Mouse (Mus musculus) frontal cortex, adult 2 months (tissue): Measurements from ENCODE around the gene Nnmt. TPM values are rescaled to one million over a fixed set of nuclear protein-coding genes. Genes with fewer than 3 reads are reported as not detected.

Experiments used
- DNase-seq, 2 experiments: peaks; one replicate each; pipeline ENCODE4 v3.0.0; 2022; ENCODE audit warnings: low spot score in 1 of 2; ENCODE audit errors: extremely low spot score in 1 of 2
- polyA plus RNA-seq: library from polyadenylated mRNA; depleted of rRNA; stranded (reverse); fragments of >200 nt; gene quantifications from 2 replicates; pipeline ENCODE4 v1.2.3, GENCODE M21; 2012

The Nnmt gene
- polyA plus RNA-seq, 1 experiment, result 1.1 TPM

DNA sequence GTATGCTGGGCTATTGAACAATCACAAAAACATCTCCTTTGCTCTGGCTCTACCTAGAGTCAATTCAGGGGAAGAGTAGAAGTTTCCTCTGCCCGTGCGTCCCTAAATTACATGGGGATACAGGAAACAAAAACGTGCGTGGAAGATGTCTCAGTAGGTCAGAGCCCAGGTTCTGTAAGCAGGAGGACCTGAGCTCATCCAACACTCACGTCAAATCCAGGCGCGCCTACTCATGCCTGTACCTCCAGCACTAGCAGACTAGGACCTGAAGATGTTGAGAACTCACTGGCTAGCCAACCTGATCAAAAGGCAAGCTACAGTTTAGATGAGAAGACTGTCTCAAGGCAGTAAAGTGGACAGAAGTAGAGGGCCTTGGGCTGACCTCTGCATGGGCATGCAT is 32.2 kb upstream of the Nnmt start:
- DNase-seq, result no peak

DNA sequence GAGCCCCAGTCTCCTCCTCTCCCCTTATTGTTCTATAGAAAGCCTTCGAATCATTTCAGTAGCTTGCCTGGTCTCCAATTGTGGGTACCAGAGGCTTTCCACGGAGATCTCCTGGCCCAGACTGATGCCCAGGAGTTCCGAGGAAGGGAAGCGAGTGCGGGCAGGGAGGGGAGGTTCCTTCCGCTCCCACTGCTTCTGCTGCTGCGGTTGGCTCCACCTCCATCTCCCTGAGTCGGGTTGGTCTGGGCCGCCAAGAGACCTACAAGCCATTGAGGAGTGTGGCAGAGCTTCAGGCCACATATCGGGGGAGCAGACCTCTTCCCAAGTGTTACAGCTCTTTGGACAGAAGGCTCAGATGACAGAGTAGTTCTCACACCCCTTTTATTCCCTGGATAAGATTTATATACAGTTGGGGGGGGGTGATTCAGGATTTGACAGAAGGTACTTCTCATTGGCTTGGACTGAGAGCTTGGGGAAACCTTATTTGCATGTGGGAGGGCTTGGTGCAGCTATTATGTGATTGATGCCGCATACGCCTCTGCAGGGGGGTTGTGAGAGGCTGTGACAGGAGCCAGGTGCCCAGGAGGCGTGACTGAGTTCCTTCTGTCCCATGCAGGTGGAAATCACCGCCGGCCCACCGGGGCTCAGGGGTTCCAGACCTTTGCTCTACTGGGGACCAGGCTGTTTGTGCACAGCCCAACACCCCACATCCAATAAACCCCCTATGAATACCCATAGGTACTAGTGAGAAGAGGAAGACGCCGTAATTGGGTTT is 30.8 kb upstream of the Nnmt start:
- DNase-seq, result no peak

DNA sequence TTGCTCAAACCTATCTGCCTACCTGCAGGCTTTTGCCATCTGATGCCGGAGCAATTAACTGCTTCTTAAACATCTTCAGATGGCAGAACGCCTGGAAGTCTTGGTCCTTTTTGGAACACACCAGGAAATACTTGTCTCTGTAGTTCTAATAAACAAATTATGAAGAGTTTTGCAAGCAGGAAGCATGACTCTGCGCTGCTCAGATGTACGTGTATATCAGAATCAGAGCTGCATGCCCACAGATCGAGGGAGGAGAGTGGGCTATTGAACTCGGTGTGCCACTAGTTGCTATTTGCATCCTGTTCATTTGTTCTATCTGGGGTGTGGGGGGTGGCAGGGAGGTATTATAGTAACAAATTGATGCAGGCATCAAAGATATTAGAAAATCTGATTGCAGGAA is 28.2 kb upstream of the Nnmt start:
- no peak for DNase-seq

DNA sequence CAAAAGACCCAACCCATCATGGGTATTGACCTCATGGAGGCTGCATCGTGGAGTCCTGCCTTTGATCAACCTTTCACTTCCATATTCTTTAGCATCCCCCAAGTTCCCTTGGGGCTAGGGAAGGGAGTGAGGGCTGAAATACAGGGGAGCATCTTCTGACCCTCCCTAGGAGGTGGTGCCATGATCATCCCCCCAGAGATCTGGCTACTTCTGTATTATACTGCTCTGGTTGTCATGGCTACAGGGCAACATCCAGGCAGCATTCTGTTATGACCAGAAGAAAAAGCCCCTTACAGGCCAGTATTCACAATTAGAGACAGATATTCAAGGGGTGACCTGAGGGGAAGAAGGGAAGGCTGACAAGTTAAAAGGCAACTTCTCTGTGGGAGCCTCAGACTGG is 14.3 kb upstream of the Nnmt start:
- no peak for DNase-seq

DNA sequence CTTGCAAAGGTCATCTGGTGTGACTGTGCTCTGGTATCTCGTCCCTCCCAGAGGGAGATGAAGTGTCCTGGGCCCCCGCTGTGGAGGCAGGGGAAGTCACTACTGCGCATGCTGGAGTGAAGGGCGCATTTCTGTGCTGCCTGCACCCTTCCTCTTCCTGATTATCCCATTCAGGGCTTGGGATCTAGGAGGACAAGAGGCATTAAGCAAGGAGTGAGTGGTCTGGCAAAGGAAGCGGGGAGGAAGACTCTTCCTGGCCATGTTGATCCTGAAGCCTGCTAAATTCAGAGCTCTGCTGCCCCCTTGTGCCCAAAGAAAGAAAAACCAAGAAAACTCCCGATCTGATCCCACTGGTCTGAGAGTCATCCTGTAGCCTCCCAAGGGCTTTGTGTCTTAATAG is 13.6 kb upstream of the Nnmt start:
- DNase-seq, result peak; percentile 16 to 83

DNA sequence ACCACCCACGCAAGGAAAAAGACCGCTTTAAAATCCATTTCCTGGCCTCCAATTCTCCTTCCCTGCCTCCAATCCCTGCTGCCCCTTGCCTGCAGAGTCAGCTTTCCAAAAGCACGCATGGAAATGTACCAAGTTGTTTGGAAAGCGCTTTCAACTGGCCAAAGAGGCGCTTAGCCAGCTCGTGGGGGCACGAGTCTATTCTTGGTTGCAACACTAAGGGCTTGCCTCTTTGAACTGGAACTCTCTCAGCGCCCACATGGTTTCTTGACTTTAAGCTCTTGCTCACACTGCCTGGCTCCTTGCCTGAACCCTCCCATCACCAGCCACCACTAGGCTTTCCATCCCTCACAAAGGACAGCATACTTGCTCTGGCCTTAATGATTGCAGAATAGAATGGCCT is 13.2 kb upstream of the Nnmt start:
- DNase-seq, result peak in 1 of 2 experiments; percentile 4

DNA sequence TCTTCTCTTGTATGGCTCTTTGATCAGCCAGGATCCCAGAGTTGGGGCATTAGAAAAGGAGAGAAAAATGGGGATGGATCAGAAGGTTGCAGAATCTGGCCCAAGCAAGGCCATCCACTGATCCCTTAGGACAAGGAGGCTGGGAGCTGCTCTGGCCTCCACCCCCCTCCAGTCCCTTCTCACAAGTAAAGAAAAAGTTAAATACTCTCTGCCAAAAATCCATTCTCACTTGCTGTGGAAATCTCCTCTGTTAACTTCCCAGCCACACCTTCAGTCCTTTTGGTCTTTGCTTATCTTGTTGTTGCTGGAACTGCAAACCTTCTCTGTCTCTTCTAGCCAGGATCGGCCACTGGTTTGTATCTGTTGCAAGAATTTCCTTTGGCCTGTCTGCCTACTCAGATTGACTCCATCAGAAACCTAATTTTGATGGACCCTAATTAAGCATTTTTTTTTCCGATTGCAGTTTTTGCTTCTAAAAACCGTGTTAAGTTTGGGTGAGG is 12.6 kb upstream of the Nnmt start:
- no peak for DNase-seq

DNA sequence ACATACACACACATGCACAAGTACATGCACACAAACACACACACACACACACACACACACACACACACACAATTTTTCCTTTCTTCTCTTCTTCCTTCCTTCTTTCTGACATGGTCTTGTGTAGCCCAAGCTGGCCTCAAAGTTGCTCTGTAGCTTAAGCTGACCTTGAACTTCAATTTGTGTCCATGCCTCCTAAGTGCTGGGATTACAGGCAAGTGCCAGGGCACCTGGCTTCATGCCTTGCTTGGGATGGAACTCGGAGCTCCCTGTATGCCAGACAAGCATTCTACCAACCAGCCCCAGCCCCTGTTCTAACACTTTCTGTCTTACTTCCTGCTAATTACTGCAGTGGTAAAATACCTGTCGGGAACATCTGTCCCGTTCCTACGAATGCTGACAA is 8.3 kb upstream of the Nnmt start:
- no peak for DNase-seq

DNA sequence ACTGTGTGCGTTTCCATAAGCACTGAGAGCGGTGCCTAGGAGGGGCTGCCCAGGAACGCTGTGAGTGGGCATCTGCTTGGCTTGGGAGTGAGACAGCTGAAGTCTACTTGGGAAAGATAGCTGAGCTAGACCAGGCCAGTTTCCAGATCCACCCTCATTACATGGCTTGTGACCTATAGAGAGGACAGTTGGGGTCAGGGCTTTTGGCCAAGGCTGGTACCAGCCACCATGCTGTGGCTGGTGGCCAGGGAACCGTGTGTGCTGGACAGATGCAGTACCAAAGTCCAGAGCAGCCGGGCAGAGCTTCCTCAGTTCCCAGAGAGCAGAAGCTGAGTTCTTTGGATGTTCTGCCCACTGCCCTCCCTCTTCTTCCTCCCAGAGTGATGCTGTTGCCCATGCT is 7.6 kb upstream of the Nnmt start:
- DNase-seq, result no peak

DNA sequence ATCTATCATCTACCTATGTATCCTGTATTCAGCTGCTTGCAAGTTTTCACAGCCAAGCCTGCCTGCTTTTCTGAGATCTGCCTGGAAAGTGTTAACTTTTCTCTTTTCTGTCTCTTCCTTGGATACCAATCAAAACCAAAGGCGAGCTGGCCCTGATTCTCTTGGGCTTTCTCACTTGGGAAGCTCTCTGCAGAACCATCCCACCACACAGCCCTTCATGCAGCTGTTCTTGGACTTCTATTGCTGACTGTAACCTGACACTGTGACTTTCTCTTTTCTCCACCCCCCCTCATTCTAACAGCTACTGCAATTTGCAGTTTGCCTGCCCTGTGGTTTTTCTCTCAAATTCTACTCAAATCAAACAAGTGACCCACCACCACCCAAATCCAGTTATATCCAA is 6.1 kb upstream of the Nnmt start:
- DNase-seq, result no peak

DNA sequence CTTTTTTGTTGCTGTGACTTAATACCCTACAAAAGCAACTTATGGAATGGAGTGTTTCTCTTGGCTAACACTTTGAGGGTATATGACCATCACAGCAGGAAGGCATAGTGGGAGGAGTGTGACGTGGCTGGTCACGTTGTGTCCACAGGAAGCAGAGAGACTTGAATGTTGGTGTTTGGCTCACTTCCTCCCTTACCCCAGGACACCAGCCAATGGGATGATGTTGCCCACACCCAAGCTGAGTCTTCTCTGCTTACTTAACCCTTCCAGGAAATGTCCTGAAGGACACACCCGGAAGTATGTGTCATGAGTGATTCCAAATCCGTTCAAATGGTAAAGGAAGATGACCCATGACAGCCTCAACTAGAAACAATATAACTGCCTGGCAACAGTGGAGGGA is 4.8 kb upstream of the Nnmt start:
- DNase-seq, result no peak

DNA sequence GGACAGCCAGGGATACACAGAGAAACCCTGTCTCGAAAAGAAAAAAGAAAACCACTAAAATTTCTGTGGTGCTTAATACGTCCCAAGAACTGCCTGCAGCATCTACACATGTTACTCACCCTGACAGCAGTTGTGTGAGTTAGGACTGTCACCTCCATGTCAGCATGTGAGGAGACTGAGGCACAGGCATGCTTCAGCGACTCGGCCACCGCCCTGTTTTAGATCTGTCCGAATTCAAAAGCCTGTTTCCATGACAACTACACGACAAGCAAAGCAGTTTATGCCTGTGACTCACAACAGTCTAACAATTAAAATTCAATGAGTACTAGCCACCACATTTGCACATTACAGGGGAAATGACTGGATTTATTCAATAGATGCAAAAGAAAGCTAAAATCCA is 2.5 kb upstream of the Nnmt start:
- no peak for DNase-seq

DNA sequence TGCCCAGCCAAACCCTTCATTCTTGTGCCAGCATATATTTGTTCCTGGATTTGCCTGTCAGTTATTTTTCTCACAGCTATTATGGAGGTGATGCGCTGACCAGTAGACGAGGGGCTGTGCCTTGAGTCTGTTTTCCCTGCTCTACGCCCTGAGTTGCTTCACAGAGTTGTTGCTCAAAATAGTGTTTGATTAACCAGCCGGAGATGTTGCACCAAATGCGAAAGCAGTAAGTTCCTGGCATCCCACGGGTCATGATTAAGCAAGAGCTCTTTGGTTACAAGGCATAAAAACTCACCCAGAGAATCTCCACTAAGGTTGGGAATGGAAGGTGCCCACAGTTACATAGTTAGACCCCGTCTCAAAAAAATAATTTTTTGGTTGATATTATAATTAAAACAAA is 1.2 kb upstream of the Nnmt start:
- DNase-seq, result no peak

DNA sequence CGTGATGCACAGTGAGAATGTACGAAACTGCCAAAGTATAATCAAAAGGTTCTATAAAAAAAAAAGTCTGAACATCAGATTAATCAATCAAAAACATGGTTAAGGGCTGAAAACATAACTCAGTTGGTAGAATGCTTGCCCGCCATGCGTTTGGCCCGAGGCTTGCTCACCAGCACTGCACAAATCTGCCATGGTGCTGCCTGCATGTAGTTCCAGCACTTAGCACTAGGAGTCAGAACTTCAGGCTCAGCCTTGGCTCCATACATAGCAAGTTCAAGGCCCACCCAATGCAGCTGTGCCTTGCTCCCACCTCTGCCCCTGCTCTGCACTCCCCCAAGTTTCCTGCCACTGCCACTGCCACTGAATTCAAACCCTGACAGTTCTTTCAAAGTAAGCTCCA is 744 bp upstream of the Nnmt start:
- DNase-seq, result no peak

DNA sequence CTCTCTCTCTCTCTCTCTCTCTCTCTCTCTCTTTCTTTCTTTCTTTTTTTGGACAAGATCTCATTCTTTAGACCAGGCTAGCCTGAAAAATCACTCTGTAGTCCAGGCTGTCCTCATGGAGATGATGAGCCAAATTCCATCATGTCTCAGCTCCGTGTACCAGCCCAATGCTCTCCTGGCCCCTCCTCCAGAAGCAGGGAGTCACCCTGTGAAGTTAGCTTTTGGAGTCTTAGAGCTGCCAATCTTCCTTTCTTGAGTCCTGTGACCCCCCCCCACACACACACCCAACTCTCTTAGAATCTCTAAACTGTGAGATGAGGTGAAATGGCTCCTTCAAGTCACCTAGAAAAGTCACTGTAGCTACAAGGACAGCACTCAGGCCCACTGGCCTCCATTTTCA is 727 bp downstream of the Nnmt start:
- DNase-seq, result no peak

DNA sequence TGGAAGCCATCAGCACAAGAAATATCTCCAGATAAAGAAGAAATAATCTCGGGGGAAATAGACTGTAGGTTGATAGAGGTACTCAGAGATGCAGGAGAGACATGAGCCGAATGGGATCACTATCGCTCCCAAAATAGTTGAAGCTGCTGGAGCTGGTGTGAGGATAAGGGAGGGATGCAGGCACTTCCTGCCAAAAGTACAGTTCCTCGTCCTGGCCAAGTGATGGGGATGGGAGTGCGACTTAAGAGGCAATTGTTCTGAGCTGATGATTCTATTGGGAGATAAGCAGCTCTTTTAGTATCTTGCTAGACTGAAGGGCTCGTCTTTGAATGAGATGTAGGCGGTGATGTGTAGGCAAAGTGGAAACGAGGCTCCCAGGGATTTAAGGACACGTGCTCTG is 4.1 kb downstream of the Nnmt start:
- DNase-seq, result peak in 1 of 2 experiments; percentile 13

DNA sequence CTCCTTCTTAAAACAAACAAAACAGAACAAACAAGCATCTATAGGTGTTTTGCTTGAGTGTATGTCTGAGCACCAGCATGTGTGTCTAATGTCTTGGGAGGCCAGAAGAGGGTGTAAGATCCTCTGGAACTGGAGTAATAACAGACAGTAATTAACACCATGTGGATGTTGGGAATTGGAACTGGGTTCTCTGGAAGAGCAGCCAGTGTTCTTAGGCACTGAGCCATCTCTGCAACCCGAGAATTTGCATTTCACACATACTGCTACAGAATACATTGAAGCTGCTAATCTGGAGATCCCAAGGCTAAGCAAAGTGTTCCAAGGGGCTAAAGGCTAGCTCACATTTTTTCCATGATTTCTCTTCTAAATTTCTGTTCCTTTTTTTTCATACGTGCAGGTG is 4.9 kb downstream of the Nnmt start:
- peak in 1 of 2 experiments; percentile 19 for DNase-seq

DNA sequence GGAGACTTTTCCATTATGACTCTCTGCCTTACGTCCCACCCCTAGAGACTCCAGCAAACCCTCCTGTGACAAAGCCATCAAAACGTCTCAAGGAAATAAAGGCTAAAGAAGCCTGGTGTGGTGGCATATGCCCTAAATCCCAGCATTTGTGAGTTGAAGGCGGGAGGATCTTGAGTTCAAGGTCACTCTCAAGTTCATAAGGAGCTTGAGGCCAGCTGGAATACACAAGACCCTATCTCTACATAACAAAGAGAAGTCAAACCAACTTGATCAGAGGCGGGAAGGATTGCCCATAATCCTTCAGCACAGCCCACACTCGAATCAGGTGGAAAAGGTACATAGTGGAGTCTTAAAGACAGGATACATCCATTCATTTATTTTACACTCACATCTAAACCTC is 7.5 kb downstream of the Nnmt start:
- no peak for DNase-seq

DNA sequence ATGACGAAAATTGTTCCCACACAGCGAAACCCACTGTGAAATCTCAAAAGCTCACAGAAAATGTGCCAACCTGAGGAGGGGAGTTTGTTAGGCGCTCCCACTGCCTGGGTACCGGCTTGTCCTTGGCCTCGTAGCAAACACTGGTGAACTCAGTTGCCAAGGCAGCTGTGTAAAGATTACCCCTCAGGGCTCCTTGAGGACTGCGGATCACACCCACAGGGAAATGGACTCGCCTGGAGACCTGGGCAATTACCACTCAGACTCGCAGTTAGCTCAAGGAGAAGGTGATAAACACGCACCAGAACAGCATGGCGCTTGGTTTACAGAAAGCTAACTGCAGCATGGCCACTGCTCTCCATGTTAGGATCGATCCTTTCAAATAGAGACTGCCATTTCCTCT is 8.0 kb downstream of the Nnmt start:
- no peak for DNase-seq

DNA sequence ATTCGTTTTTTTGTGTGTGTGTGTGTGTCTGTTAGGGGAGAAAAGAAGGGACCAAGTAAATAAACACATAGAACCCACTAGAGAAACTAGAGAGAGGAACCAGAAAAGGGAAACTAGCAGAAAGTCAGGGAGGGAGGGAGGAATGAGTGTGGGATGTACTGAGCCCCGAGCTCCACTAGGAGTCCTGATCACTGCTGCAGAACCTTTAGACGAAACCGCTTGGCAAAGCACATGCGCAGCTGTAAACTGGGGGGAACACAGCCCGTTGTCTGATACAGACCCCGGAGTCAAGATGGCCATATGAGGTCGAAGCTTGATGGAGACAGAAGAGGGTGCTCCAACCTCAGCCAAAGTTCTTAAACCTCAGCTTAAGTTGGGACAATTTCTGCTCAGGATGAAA is 11.0 kb downstream of the Nnmt start:
- DNase-seq, result no peak

DNA sequence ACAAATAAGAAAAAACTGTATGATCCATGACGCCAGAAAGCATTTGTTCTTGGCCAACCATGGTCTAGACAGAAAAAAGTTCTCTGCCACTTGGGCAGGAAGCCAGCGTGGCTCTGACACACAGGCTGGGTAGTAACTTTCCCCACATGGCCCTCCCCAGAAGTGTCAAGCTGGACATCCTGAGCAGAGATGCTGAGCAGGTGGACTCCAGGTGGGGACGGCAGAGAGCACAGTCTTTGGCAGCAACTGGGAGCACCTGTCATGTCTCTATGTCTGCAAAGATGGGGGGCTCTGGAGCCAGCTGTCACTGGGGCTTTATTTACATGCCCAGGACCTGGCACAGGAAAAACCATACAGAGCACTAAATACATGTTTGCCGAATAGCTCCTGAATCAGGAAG is 14.3 kb downstream of the Nnmt start:
- no peak for DNase-seq

DNA sequence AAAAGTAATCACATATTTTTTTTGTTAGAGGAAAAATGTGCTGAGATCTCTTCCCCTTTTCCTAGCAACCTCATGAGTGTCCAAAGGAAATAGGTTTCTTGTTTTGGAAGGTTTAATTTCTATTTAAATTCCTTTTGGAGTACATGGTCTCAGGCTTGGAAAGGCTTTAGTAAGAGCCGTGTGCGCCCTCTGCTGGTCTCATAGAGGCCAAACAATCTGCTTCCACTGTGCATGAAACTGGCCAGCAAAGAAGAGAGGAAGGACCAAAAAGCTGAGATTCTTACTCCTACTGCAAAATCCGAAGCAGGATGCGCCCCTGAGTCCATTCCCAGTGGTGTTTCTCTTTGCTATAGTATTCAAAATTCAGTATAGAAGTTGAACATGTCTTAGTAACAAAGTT is 18.6 kb downstream of the Nnmt start:
- peak; percentile 37 to 77 for DNase-seq

DNA sequence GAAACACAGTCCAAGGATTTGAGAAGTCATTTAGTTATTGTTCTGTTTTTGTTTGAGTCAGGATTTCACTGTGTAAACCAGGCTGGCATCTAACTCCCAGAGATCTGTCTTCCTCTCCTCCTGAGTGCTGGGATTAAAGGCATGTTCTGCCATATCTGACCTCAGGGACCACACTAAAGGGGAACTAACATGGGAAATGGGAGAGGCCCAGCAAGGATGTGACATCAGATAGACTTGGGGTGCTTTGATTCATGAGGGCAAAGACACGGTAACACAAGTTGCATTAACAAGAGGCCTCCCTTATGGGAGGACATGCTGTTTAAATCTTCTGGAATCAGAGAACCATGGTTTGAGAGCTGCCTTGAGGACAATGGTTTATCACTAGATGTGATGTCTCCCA is 24.1 kb downstream of the Nnmt start:
- no peak for DNase-seq
